Mouse (Mus musculus) myocyte (in vitro differentiated cells): ENCODE measurements around the gene Rab11fip4.

Experiments used
- E2F4 ChIP-seq: IDR thresholded peaks from one replicate; pipeline ENCODE4 v1.6.1; 2011; ENCODE audit warnings: mild to moderate bottlenecking, control low read depth, moderate library complexity; ENCODE audit not compliant: insufficient read depth
- MAX ChIP-seq: IDR thresholded peaks from one replicate; pipeline ENCODE4 v1.6.1; 2011; ENCODE audit warnings: low read depth, mild to moderate bottlenecking, control low read depth
- MYOG ChIP-seq, 3 experiments: IDR thresholded peaks; one replicate each; pipeline ENCODE4 v1.6.1; 2011; ENCODE audit warnings: control low read depth in 2 of 3, low read depth in 2 of 3, mild to moderate bottlenecking in 2 of 3; ENCODE audit not compliant: insufficient read length in 2 of 3, control insufficient read depth in 1 of 3, insufficient read depth in 1 of 3
- POLR2A ChIP-seq: IDR thresholded peaks from one replicate; pipeline ENCODE4 v1.6.1; 2011; ENCODE audit warnings: low read depth, mild to moderate bottlenecking, control low read depth, moderate library complexity; ENCODE audit not compliant: insufficient read length
- POLR2AphosphoS2 ChIP-seq: IDR thresholded peaks from one replicate; pipeline ENCODE4 v1.6.1; 2011; ENCODE audit warnings: low read depth, control low read depth; ENCODE audit not compliant: insufficient read length
- SRF ChIP-seq: IDR thresholded peaks from one replicate; pipeline ENCODE4 v1.6.1; 2011; ENCODE audit warnings: low read depth; ENCODE audit not compliant: control insufficient read depth, insufficient read length
- TCF12 ChIP-seq: IDR thresholded peaks from one replicate; pipeline ENCODE4 v1.6.1; 2011; ENCODE audit warnings: mild to moderate bottlenecking, control low read depth; ENCODE audit not compliant: poor library complexity, insufficient read depth, severe bottlenecking
- USF1 ChIP-seq: IDR thresholded peaks from one replicate; pipeline ENCODE4 v1.6.1; 2011; ENCODE audit warnings: low read depth, mild to moderate bottlenecking, control low read depth, moderate library complexity

DNA sequence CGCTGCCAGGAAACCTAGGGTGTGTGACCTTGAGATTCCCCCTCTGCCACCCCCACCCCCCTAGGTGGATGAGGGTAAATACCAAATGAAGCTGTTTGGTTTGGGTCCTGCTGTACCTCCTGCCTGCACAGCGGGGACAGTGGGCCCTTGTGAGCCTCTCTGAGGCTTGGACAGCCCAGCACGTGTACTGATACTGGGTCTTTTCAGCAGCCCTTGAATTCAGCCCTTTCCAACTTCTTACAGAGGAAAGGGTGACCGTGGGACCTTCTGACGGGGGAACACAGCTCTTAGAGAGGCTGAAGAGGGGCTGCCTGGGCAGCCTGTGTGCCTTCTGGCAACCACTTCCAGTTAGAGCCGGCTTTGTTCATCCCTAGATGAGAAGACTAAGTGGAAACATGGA is 85.0 kb downstream of the Rab11fip4 start:
- no peak for TF ChIP-seq POLR2A
- TF ChIP-seq POLR2AphosphoS2, result no peak
- no peak for TF ChIP-seq TCF12
- no peak for TF ChIP-seq E2F4
- TF ChIP-seq SRF, result no peak
- TF ChIP-seq MAX, result no peak
- TF ChIP-seq MYOG (IDR thresholded peaks at IDR 0.05; ENCODE audit: control insufficient read depth in 1 of 3, insufficient read depth in 1 of 3, insufficient read length in 2 of 3, low read depth in 2 of 3), result no peak
- TF ChIP-seq USF1, result no peak
